Mouse (Mus musculus) layer of hippocampus, postnatal 10 days (tissue): ENCODE results near the gene Pitpnc1. TPM values are rescaled to one million over a fixed set of nuclear protein-coding genes. Genes with fewer than 3 reads are reported as not detected.

Source experiments
- DNase-seq, 2 experiments: peaks; one replicate each; pipeline ENCODE4 v3.0.0; 2021; ENCODE audit warnings: low spot score in 2 of 2
- total RNA-seq, 2 experiments: library from RNA; stranded (reverse); gene quantifications; 2 replicates each; pipeline ENCODE4 v1.2.3; 2021

The Pitpnc1 gene
- total RNA-seq, 2 experiments from 2014 or later: 60.3 to 65.2 TPM

GRCm38 (mm10) chr11:107376272-107376671 lies 94.2 kb downstream of the Pitpnc1 start:
- DNase-seq: no peak

- no peak for DNase-seq
Observed at GRCm38 (mm10) chr11:107375816-107376215, 94.7 kb downstream of the Pitpnc1 start.

GRCm38 (mm10) chr11:107373569-107373968 lies 96.9 kb downstream of the Pitpnc1 start:
- no peak for DNase-seq

GRCm38 (mm10) chr11:107373154-107373553 lies 97.3 kb downstream of the Pitpnc1 start:
- no peak for DNase-seq

GRCm38 (mm10) chr11:107372688-107373087 lies 97.8 kb downstream of the Pitpnc1 start:
- no peak for DNase-seq

GRCm38 (mm10) chr11:107370476-107370875 lies 100.0 kb downstream of the Pitpnc1 start:
- no peak for DNase-seq

GRCm38 (mm10) chr11:107369661-107370060 lies 100.8 kb downstream of the Pitpnc1 start:
- DNase-seq: no peak

- DNase-seq: no peak
Observed at GRCm38 (mm10) chr11:107365938-107366712, 104.4 kb downstream of the Pitpnc1 start.

GRCm38 (mm10) chr11:107358695-107359094 lies 111.8 kb downstream of the Pitpnc1 start:
- no peak for DNase-seq

- peak in 1 of 2 experiments; percentile 33 for DNase-seq
Observed at GRCm38 (mm10) chr11:107356224-107356623, 114.3 kb downstream of the Pitpnc1 start.

- no peak for DNase-seq
Observed at GRCm38 (mm10) chr11:107355526-107355925, 115.0 kb downstream of the Pitpnc1 start.

- no peak for DNase-seq
Observed at GRCm38 (mm10) chr11:107354499-107355143, 115.9 kb downstream of the Pitpnc1 start.

GRCm38 (mm10) chr11:107352596-107352995 lies 117.9 kb downstream of the Pitpnc1 start:
- no peak for DNase-seq

GRCm38 (mm10) chr11:107349756-107350155 lies 120.7 kb downstream of the Pitpnc1 start:
- DNase-seq: no peak

- no peak for DNase-seq
Observed at GRCm38 (mm10) chr11:107343031-107343430, 127.5 kb downstream of the Pitpnc1 start.

- no peak for DNase-seq
Observed at GRCm38 (mm10) chr11:107342432-107342831, 128.1 kb downstream of the Pitpnc1 start.

- DNase-seq: no peak
Observed at GRCm38 (mm10) chr11:107341293-107341692, 129.2 kb downstream of the Pitpnc1 start.

- DNase-seq: no peak
Observed at GRCm38 (mm10) chr11:107340793-107341192, 129.7 kb downstream of the Pitpnc1 start.

- DNase-seq: no peak
Observed at GRCm38 (mm10) chr11:107339224-107339805, 131.2 kb downstream of the Pitpnc1 start.

- no peak for DNase-seq
Observed at GRCm38 (mm10) chr11:107337391-107338148, 132.9 kb downstream of the Pitpnc1 start.

GRCm38 (mm10) chr11:107335756-107336155 lies 134.7 kb downstream of the Pitpnc1 start:
- DNase-seq: no peak
